Mouse (Mus musculus): ENCODE data around the gene Cers5. TPM values are rescaled to one million over a fixed set of nuclear protein-coding genes. Genes with fewer than 3 reads are reported as not detected.

The Cers5 gene
- polyA plus RNA-seq, 1 experiment from 2014 or later, result 82.5 TPM

DNA sequence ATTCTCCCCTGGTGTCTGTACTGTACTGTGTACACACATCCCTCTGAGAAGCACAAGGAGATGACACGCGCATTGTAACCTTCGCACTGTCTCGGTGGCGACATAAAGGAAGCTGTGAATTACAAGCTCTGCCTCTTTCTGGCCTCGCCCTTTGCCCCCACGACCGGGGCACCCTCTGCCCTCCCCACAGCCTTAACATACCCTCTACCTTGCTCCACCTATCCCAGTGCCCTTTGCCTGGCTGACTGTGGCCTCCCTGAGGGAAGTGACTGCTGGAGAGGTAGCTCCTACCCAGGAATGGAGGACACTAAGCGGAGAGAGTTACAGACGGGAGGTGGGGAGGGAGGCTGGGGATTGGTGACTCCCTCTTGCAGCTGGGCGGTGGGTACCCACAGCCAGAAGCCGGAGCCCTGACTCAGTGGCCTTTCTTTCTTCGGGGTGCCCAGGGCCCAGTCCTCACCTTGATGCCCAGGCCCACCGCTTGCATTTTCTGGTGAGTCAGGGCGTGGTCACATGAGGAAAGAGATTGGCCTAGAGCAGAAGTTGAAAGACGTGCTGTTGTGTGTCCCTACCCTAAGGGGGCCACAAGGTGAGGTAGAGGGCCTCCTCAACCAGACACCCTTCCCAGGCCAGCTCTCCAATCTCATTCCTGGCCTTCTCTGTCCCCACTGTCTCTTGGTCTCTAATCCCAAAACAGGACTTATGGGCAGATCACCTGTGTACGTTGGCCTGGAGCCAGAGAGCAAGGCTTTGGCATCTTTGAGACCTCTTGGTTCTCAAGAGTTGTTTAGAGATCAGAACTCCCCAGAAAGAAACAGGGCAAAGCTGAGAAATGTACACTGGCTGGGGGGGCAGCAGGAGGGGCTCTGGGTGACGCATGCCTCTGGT, 72.2 kb downstream of the Cers5 start:
- Histone ChIP-seq H3K4me3 (ENCODE audit: low read depth, low read length) (no peak overlapping the region), H3K27ac (ENCODE audit: low read depth, low read length) (no peak overlapping the region), H3K4me2 (ENCODE audit: low read depth, low read length) (no peak overlapping the region), H3K27me3 (ENCODE audit: control insufficient read depth, insufficient read depth, low read length) (no peaks in the 10 kb centered on the region), H3K9me3 (ENCODE audit: control insufficient read depth, low read length) (no peaks in the 10 kb centered on the region), H3K36me3 (ENCODE audit: control insufficient read depth, insufficient read depth, low read length) (peaks cover 42% of the 10 kb centered on the region), H3K4me1 (ENCODE audit: control insufficient read depth, insufficient read depth, low read length) (peaks cover 24% of the 10 kb centered on the region), H3K9ac (replicated peaks; ENCODE audit: low read depth, low read length) (no peak overlapping the region)
- 85% methylated on average over 18 of the region's 18 CpGs for WGBS
- ATAC-seq (ENCODE audit: low read depth), result no peak

DNA sequence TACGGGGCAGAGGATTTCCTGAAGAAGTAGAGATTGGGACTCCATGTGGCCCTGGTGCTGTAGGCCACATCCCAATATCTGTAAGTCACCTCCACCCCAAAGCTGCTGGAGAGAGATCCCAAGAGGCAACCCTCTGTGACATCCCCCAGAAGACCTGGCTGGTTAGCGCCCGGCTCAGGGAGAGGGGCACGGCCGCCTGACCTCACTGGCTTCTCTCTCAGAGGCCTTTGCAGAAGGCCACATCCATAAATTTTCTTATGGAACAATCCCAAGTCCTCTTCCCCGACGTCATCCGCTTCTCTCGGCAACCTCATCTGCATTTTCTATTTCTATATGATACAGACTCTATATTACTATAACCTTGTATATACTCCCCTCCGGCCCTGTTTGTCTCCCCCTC, 73.0 kb downstream of the Cers5 start:
- 62% methylated on average over 10 of the region's 10 CpGs for WGBS
- H3K27ac ChIP-seq (ENCODE audit: low read depth, low read length), result no peak overlapping the region
- H3K36me3 ChIP-seq (ENCODE audit: control insufficient read depth, insufficient read depth, low read length), result peaks cover 46% of the 10 kb centered on the region

DNA sequence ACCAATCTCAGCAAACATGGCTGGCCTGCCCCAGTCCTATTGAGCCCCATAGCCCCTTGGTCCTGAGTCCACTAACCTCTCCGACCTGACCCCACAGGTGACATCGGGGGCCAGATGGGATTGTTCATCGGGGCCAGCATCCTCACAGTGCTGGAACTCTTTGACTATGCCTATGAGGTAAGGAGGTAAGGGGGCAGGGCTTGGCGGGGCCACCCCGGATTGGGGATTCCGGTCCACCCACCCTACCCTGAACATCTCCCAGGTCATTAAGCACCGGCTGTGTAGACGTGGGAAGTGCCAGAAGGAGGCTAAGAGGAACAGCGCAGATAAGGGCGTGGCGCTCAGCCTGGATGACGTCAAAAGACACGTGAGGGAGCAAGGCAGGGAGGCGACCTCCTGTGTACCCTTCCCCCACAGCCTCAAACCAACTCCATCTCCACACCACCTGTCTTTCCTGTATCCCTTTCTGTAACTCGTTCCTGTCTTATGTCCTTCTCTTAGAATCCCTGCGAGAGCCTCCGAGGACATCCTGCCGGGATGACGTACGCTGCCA, 74.1 kb downstream of the Cers5 start:
- Histone ChIP-seq H3K4me1 (ENCODE audit: control insufficient read depth, insufficient read depth, low read length) (peaks cover 9% of the 10 kb centered on the region), H3K27ac (ENCODE audit: low read depth, low read length) (no peak overlapping the region), H3K36me3 (ENCODE audit: control insufficient read depth, insufficient read depth, low read length) (peaks cover 41% of the 10 kb centered on the region), H3K9ac (replicated peaks; ENCODE audit: low read depth, low read length) (no peak overlapping the region), H3K27me3 (ENCODE audit: control insufficient read depth, insufficient read depth, low read length) (no peaks in the 10 kb centered on the region), H3K9me3 (ENCODE audit: control insufficient read depth, low read length) (no peaks in the 10 kb centered on the region), H3K4me3 (ENCODE audit: low read depth, low read length) (no peak overlapping the region), H3K4me2 (ENCODE audit: low read depth, low read length) (no peak overlapping the region)
- WGBS, result 34% methylated on average over 20 of the region's 20 CpGs
- ATAC-seq (ENCODE audit: low read depth), result no peak

More for the DNA sequence above, 73.0 kb downstream of the Cers5 start:
- no peaks in the 10 kb centered on the region for H3K27me3 ChIP-seq (ENCODE audit: control insufficient read depth, insufficient read depth, low read length)
- H3K4me3 ChIP-seq (ENCODE audit: low read depth, low read length), result no peak overlapping the region
- H3K9ac ChIP-seq (replicated peaks; ENCODE audit: low read depth, low read length), result no peak overlapping the region
- no peak for ATAC-seq (ENCODE audit: low read depth)
- H3K4me2 ChIP-seq (ENCODE audit: low read depth, low read length), result no peak overlapping the region
- H3K4me1 ChIP-seq (ENCODE audit: control insufficient read depth, insufficient read depth, low read length), result peaks cover 20% of the 10 kb centered on the region
- H3K9me3 ChIP-seq (ENCODE audit: control insufficient read depth, low read length), result no peaks in the 10 kb centered on the region

DNA sequence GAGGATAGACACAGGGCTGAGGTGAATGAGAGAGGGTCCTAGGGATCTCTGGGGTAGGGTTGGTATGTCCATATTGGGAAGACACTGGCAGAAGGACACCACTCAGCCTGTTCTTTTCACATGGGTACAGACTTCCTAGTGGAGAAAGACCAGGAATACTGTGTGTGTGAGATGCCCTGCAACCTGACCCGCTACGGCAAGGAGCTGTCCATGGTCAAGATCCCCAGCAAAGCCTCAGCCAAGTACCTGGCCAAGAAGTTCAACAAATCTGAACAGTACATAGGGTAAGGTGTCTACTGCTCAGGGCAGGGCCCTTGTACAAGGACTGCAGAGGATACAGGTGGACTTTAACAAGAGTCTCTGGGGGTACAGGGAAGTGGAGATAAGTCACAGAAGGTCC, 75.4 kb downstream of the Cers5 start:
- no peak overlapping the region for H3K27ac ChIP-seq (ENCODE audit: low read depth, low read length)
- H3K9me3 ChIP-seq (ENCODE audit: control insufficient read depth, low read length), result no peaks in the 10 kb centered on the region
- no peaks in the 10 kb centered on the region for H3K4me1 ChIP-seq (ENCODE audit: control insufficient read depth, insufficient read depth, low read length)
- H3K27me3 ChIP-seq (ENCODE audit: control insufficient read depth, insufficient read depth, low read length), result no peaks in the 10 kb centered on the region
- H3K36me3 ChIP-seq (ENCODE audit: control insufficient read depth, insufficient read depth, low read length), result peaks cover 41% of the 10 kb centered on the region
- no peak overlapping the region for H3K4me2 ChIP-seq (ENCODE audit: low read depth, low read length)
- no peak for ATAC-seq (ENCODE audit: low read depth)
- H3K4me3 ChIP-seq (ENCODE audit: low read depth, low read length), result no peak overlapping the region
- WGBS, result 26% methylated on average over 2 of the region's 2 CpGs
- no peak overlapping the region for H3K9ac ChIP-seq (replicated peaks; ENCODE audit: low read depth, low read length)

DNA sequence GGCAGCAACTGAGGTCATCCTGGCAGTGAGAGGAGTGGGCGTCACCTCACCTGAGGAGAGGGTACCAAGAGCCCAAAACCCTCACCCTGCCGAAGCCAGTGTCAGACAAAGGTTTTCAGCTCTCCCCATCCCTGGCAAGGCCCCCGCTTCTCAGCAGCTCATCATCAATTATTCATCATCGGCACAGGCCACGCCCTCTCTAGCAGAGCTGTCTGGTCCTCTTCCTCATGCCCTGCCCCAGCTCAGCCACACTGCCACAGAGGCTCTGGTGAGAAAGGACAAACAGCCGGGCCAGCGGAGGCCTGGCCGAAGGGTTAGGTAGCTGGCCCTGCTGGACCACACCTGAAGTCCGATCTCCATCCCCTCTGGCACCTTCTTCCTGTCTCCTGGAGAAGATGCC, 80.7 kb downstream of the Cers5 start:
- Histone ChIP-seq H3K4me2 (ENCODE audit: low read depth, low read length) (no peak overlapping the region), H3K4me1 (ENCODE audit: control insufficient read depth, insufficient read depth, low read length) (peaks cover 5% of the 10 kb centered on the region; the same call in 1 of the 2 replicates), H3K4me3 (ENCODE audit: low read depth, low read length) (no peak overlapping the region), H3K9ac (replicated peaks; ENCODE audit: low read depth, low read length) (no peak overlapping the region), H3K36me3 (ENCODE audit: control insufficient read depth, insufficient read depth, low read length) (peaks cover 30% of the 10 kb centered on the region), H3K27ac (ENCODE audit: low read depth, low read length) (peak overlapping the region; percentile 12), H3K27me3 (ENCODE audit: control insufficient read depth, insufficient read depth, low read length) (no peaks in the 10 kb centered on the region), H3K9me3 (ENCODE audit: control insufficient read depth, low read length) (no peaks in the 10 kb centered on the region)
- 47% methylated on average over 9 of the region's 9 CpGs for WGBS
- 0 out of 2 replicates have a peak, but pooled peaks have one; percentile 44 for ATAC-seq (ENCODE audit: low read depth)

DNA sequence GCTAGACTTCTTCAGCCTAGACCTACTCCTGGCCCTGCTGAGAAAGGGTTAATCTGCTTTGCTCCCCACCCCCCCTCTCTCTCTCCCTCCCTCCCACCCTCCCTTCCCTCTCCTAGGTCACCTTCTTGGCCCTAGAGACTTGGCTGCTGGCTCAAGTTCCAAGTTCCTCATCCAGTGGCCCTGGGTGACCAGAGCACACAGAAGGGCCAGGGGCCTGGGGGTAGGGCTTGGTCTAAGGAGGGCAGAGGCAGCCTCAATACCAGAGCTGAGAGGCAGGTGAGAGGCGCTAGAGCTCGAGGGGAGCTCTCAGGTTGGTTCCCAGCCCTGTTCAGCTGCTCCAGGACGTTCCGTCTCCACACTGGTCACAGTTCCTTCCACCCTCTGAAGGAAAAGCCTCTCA, 81.8 kb downstream of the Cers5 start:
- Histone ChIP-seq H3K4me2 (ENCODE audit: low read depth, low read length) (no peak overlapping the region), H3K36me3 (ENCODE audit: control insufficient read depth, insufficient read depth, low read length) (peaks cover 21% of the 10 kb centered on the region), H3K4me1 (ENCODE audit: control insufficient read depth, insufficient read depth, low read length) (peaks cover 5% of the 10 kb centered on the region; the same call in 1 of the 2 replicates), H3K4me3 (ENCODE audit: low read depth, low read length) (no peak overlapping the region), H3K9me3 (ENCODE audit: control insufficient read depth, low read length) (no peaks in the 10 kb centered on the region), H3K27me3 (ENCODE audit: control insufficient read depth, insufficient read depth, low read length) (no peaks in the 10 kb centered on the region), H3K27ac (ENCODE audit: low read depth, low read length) (no peak overlapping the region), H3K9ac (replicated peaks; ENCODE audit: low read depth, low read length) (no peak overlapping the region)
- WGBS, result 38% methylated on average over 4 of the region's 4 CpGs
- no peak for ATAC-seq (ENCODE audit: low read depth)

DNA sequence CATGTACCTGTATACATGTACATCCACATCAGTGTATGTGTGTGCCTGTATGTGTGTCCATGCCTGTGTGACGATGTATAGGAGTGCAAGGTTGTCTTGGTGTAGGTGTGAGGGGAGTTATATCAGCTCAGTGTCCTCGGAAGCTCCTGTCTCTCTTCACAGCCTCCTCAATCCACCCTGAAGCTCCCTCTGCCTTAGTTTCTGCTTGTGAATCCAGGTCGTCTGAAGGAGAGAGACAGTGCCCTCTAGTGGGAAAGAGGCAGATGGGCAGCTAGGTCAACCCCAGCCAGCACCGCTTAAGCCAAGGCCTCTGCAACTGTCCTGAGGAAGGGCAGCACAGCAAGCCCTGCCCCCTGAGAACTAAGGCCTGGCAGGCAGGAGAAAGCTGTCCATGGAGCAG, 84.0 kb downstream of the Cers5 start:
- Histone ChIP-seq H3K4me1 (ENCODE audit: control insufficient read depth, insufficient read depth, low read length) (peaks cover 5% of the 10 kb centered on the region; the same call in 1 of the 2 replicates), H3K4me3 (ENCODE audit: low read depth, low read length) (no peak overlapping the region), H3K9ac (replicated peaks; ENCODE audit: low read depth, low read length) (no peak overlapping the region), H3K27me3 (ENCODE audit: control insufficient read depth, insufficient read depth, low read length) (no peaks in the 10 kb centered on the region), H3K9me3 (ENCODE audit: control insufficient read depth, low read length) (no peaks in the 10 kb centered on the region), H3K27ac (ENCODE audit: low read depth, low read length) (no peak overlapping the region), H3K4me2 (ENCODE audit: low read depth, low read length) (no peak overlapping the region), H3K36me3 (ENCODE audit: control insufficient read depth, insufficient read depth, low read length) (peaks cover 17% of the 10 kb centered on the region; the same call in 1 of the 2 replicates)
- 0 out of 2 replicates have a peak, but pooled peaks have one; percentile 41 for ATAC-seq (ENCODE audit: low read depth)
- WGBS, result 5% methylated on average over 4 of the region's 4 CpGs
